Mouse (Mus musculus): ENCODE measurements at regions not wholly inside any gene's neighbourhood (a gene's known extent, or its start where the extent isn't known, plus 50 kb on each side); places are given as distances from the start of the nearest gene placed in this dataset.

DNA sequence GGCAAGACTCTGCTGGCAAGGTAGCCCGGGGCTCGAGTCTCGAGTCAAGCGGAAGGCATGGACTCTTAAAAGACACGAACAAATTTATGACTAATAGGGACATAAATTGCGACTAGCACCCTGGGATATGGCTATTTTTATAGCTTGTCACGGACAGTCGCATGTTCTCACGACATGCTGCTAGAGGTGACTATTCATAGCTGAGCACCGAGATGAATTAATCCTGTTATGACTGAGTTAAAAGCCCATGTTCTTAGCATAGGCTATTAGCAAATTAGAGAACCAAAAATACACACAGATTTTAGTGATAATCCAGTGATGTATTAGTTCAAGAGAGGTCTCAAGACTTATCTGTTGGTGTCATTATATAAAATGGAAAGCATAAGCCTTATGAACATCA, 539.2 kb downstream of the Gm19410 start:
- DNase-seq (ENCODE audit: low spot score) = no peak

DNA sequence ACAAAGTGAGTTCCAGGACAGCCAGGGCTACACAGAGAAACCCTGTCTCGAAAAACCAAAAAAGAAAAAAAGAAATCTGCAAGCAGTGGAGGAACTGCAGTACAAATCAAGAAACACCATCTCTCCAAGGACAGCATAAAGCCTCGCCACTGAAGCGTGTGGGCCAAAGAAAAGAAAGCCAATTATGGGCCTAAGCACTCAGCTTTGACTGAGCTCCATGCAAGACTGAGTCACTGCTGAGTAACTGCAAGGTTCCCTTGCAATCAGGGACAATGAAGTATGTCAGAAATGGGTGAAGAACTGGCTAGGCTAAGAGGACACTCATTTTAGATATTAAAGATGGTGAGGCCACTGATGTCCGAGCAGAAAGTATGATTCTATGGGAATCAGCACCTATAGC, 540.7 kb downstream of the Gm19410 start:
- no peak for DNase-seq (ENCODE audit: low spot score)

DNA sequence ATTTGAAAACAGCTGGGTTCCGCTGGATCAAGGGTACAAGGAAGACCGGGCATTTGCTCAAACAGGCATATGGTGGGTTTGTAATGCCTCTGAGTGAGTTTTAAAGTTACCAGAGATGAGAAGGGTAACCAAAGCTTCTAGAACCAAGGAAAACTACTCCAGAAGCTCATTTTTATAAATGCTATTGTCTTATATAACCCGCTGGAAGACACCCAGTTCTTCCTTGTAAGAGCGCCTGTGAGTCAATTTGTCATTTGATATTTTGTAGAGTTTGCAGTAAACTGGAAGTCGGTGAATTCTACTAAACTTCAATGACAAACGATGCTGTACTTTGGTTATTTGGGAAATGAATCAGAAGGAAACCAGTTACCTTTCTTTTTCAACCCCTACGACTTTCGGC, 541.9 kb downstream of the Gm19410 start:
- no peak for DNase-seq (ENCODE audit: low spot score)

DNA sequence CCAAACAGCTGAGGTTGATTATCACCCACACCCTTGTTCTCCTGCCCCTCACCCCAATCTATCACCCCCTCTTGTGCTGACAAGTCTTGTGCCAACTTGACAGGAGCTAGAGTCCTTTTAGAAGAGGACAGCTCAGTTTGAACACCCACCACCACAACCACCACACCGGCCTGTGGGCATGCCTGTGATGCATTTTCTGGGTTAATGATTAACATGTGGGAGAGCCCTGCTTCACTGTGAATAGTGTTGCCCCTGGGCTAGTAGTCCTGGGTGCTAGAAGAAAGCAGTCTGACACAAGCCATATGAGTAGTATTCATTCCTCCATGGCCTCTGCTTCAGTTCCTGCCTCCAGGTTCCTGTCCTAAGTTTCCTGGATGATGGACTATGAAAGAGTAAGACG, 542.5 kb downstream of the Gm19410 start:
- DNase-seq (ENCODE audit: low spot score) = no peak

DNA sequence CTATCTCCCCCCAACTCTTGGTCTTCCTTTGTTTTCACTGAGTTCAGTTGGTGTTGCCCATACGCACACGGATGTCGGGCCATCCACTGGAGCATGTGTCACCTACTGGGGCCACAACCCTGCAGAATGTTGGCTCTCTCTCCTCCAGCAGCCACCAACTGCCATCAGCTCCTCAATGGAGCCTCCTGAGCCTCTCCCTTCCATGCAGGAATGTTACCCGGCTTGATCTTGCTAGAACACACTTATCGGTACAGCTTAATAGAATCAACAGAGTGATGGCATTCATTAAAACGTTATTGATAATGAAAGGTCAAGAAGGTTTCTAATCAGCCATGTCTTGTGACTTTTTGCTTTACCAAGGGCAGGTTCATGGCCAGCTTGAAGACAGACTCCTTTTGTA, 543.7 kb downstream of the Gm19410 start:
- no peak for DNase-seq (ENCODE audit: low spot score)

DNA sequence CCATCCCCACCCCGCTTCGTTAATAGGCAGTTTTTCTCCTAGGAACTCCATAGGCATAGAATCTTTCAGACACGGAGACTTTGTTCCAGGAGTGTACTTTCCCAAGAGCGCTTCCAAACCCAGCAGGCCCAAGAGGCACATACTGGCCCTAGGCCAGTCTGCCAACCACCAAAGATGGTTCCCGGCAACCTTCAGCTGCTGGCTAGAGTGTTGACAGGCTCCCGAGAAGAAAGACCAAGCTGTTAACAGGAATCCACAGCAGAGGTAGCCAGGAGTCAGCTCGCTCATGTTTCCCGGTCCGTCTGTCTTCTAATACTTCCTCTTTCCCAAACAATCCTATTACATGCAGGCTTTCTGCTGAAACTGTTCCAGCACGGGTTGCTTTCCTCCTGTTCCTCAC, 544.4 kb downstream of the Gm19410 start:
- no peak for DNase-seq (ENCODE audit: low spot score)

DNA sequence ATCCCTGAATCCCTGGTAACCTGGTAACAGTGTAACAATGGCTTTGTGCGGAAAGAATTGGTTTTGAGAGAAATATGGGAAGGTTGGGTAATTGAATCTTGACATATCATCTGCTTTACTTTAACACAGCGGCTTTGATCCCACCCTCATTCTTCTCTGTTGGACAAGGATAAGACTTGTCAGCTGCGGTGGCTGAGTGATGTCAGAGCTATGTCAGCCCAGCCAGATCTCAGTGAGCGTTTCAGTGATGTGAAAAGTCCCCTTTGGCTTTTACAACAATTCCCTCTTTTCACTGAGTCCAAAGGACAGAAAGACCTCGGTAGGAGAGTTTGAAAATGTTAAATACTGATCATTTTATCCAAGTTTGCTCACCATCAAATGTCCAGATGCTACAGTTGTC, 546.1 kb downstream of the Gm19410 start:
- no peak for DNase-seq (ENCODE audit: low spot score)

DNA sequence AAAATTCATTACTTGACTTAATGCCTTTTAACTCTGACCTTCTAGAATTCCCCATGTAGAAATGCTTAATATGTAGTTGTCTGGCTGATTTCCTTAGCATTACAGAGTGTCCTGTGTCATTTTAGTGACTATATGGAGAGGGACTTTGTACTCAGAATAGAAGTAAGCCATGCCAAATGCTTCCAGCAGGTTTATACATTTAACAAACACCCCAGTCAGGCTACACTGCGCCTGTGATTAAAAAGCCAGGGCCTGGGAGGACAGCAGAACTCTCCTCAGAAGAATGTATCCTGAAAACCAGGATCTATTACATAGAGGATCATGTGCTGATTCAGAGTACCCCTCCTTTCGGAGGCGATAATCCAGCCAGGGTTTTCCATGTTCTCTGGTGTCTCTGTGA, 547.4 kb downstream of the Gm19410 start:
- no peak for DNase-seq (ENCODE audit: low spot score)

DNA sequence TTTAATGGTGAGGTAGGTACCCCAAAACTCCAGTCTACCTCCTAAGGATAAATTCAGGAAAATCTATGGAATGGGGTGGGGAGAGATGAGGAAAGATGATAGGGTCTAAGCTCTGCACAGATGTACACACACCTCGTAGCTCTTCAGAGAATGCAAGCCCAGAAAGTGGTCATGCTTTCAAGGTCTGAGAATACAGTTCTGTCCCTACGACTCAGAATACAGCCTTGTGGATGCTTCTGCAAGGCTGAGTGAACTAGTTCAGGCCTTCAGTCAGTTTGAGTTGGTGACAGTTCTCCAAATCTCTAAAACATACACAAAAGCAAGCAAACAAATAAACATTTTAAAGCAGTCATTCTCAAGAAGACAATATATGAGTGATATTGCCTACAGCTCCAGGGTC, 552.8 kb downstream of the Gm19410 start:
- DNase-seq (ENCODE audit: low spot score) = no peak

DNA sequence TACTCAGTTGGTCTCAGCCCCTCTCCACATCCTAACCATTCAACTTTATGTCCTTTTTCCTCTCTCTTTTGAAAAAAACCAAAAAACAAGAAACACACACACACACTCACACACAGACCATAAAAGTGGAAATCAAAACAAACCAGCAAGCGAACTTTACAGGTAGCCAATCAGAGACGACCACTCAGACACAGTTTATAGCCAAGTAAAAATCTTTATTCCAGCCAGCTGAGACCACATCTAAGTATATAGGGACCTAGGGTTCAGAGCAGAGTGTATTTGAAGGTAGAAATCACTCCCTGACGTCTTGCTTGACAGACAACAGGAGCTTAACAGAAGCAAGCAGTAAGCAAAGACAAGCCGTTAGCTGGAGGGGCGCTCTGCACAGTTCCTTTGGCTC, 553.3 kb downstream of the Gm19410 start:
- DNase-seq (ENCODE audit: low spot score) = no peak

DNA sequence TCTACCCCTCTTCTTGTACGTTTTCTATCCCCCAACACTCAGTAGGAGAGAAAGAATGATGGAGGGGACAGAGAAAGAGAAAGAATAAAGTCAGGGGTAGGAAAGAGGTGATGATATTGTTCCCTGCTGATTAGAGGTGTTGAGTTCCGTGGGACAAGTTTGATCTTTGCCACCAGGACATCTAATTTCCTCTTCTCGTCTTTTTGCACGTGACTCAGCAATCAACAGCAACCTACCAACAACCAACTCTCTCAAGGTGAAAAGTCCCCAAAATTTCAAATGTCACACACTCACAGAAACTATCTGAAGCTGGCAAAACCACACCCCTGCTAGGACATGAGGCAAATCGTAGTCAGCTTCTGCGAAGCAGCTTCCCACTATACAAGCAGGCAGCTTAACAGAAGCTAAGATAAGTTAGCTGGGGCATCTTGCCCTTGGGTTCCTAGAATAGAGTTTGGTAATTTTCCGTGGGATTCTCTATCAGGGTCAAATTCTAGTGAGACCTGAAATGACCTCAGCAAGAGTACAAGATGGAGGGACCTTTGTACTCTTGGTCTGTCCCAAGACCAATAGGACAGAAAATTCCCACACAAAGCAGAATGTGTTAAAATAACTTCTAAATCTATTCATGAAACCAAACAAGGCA, 553.8 kb downstream of the Gm19410 start:
- DNase-seq (ENCODE audit: low spot score) = no peak

DNA sequence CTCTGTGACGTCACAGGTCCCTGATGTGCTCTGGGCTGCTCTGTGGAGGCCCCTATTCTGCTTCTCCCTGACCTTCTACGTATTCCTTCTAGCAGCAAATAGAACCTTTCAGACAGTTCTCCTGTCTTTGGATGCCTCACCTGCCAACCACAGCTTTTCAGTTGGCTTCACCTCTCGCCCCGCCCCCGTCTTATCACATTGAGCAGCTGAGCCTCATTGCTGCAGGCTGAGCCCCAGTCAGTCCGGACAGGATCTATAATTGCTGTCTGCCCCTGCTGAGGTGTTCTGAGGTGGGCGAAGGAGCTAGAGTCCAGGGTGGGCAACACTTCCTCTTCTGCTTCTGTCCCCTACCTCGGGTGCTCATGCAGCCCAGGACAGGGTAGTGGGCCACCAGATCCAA, 556.5 kb downstream of the Gm19410 start:
- no peak for DNase-seq (ENCODE audit: low spot score)

DNA sequence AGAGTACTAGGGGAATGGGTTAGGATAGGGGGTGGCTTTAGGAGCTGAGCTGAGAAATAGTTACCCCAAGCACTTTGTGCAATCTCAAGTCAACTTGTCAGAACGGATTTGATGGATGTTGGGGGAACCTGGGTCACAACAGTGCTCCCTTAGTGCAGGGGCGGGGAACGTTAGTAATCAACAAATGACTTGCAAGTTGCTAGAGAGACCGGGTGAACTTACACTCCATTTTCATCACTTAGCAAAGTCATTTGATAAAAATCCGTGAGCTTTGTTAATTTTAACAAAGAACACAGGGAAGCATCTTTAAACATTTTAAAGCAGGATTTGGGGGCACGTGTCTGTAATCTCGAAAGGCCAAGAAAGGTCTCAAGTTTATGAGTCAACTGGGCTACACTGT, 557.0 kb downstream of the Gm19410 start:
- no peak for DNase-seq (ENCODE audit: low spot score)

DNA sequence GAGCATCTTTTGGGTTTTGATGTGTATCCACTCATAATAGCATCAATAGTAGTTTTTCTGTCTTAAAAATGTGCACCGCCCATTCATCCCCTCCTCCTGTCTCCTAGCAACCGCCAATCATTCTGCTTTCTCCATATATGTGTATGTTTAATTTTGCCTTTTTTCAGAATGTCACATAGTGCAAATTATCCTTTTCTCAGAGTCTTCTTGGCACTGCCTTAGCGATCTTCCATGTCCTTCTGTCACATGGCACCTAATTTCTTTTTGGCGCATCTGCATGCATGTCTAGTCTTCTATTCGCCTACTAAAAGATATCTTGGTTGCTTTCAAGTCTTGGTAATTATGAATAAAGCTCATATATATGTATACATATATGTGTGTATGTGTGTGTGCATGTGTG, 573.0 kb downstream of the Gm19410 start:
- no peak for DNase-seq (ENCODE audit: low spot score)

DNA sequence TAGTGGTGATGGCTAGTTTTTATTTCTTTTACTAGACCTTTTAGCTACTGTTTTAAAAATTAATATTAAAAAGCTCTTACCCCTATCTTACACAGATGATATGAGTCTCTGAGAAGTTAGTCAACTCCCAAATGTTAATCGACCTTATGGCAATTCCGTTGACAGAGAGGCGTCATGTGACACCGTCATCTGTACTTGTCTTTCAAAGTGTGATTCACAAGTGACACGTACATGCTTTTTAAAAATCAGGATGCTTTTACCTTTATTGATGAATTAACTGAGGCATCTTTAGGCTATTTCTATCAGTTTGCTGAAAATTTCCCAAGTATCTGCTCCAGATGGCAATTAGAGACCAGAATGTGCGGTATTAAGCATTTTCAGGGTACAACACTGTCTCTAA, 573.9 kb downstream of the Gm19410 start:
- no peak for DNase-seq (ENCODE audit: low spot score)

DNA sequence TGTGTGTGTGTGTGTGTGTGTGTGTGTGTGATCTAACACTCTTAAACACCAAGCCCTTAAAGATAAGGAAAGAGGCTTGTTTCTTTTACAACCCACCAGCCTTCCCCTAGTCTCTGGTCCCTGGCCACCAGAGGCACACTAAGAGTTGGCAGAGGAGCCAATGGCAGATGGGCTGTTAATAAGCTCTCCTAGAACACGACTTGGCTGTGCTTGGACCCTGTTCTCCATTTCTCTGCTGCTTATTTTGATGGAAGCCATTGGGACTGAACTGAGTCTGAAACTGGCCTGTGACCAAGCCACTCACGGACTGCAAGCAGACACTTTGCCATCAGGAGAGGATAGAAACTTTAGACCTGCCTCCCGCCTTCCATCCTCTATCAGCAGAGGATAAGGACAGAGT, 574.9 kb downstream of the Gm19410 start:
- DNase-seq (ENCODE audit: low spot score) = no peak

DNA sequence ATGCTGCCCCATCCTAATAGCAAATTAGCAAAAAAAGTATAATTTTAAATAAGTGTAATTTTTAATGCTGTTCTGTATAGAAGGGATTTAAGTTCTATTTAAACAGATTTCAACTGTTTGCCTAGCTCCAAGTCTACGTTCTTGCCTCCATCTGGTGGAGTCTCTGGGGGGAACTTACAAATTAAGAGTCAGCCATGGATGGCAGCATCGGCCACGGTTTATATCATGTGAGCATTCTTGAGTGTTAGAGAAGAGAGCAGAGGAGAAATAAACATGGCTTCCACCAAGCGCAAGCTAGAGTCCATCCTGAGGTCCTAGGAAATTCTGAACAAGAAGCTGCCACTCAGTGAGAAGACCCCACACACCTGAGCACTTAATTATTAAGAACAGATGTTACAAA, 576.4 kb downstream of the Gm19410 start:
- no peak for DNase-seq (ENCODE audit: low spot score)

DNA sequence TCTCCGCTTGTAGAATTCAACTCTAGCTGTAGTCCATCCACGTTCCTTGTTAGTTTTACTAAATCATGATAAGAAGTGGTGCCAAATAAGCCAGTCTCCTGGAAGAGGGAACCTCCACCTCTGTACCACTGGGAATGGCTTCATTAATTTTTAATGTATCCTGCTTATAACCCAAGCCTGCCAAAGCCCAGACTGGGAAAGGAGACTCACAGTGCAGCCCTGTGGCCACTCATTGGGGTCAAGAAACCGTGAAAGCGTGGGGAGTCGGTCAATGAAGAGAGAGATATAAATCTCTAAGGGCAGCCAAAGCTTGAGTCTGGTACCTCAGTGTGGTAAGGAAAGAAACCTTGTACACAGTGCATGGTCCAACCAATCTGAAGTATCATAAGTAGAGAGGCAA, 577.1 kb downstream of the Gm19410 start:
- no peak for DNase-seq (ENCODE audit: low spot score)

DNA sequence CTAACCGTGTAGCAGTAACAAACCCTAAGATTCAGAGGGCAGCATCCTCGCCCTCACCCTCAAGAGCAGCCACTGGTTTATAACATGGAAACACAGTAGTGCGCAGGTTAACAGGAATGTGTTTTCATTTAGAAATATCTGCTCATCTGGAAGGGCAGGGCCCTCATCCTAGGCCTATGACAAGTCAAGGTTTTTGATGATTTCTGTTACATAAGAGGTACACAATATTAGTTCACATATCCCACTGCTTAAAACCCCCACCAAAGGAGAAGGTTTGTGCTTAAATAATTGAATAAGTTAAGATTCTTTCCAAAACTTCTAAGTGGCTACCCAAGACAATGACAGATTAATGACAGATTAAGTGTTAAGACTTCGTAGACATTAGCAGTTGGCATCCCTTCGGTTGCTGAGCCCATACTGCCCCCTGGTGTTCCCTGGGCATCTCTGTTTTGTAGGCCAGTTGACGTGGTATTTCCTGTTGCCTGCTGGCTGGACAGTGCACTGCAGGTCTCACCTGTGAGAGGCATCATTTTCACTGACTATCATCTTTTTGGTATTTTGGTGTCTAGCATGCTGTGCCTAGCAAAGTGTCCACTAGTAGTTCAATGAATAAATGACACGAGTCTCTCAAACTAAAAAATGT, 581.2 kb downstream of the Gm19410 start:
- peak; percentile 77 for DNase-seq (ENCODE audit: low spot score)

DNA sequence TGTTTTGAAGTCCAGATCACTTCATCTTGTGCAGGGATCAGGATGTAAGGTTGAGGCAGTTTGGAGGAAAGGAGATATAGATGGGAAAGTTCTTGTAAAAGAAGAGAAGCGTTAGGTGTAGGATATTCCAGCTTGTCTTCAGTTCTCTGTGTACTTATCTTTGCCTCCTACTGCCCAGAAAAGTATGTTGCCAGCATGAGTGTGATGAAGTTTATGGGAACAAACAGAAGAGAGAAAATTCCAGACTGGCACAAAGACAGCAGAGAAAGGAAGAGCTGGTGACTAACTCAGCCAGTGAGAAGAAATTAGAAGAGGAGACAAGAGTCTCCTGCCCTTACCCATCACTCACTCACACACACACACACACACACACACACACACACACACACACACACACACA, 582.5 kb downstream of the Gm19410 start:
- no peak for DNase-seq (ENCODE audit: low spot score)

DNA sequence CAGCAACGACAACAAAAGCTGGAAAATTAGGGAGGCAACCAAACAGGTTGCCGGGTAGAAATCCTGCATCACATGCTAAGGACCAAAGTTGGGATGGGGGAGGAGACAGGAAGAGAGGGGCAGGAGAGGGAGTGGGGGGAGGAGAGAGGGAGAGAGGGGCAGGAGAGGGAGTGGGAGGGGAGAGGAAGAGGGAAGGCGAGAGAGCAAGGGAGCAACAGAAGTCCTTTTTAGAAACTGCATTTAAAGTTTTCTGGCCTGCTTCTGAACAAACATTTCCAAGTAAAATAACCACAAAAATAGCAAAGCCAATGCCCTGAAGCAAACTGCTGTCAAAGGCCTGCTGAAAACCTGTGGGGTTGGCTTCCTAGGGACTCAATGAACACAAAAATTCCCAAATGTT, 589.3 kb downstream of the Gm19410 start:
- no peak for DNase-seq (ENCODE audit: low spot score)

DNA sequence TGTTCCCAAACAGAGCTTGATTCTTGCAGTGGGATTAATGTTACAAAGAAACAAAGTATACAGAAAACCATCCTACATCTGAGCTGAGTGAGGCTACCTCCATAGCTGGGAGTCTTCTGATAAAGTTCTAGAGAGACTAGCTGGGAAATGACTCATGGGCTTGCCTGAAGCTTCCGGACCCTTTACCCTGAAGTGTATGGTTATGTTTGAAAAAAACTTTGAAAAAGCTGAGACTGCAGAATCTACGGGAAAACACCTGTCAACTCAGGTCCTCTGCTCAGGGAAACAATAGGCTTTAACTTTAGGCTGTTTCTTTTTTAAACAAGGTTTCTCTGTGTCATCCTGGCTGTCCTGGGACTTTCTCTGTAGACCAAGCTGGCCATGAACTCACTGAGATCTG, 593.4 kb downstream of the Gm19410 start:
- no peak for DNase-seq (ENCODE audit: low spot score)

DNA sequence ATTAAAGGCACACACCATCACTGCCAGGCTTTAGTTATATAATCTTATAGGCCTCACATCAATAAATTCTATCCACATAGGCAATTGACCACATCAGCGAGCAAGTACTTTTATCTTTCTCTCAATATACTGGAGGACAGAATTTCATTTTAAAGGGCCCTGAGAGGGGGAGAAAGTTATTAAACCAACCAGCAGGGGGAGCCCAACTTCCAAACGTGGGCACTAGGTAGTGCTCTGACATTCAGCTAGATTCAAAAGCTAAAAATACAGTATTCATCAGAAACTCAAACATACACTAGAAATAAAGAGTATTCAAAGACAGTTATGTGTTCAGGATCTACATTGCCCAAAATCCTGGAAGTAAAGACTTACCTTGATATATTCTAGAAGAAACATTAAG, 595.7 kb downstream of the Gm19410 start:
- peak; percentile 29 for DNase-seq (ENCODE audit: low spot score)

DNA sequence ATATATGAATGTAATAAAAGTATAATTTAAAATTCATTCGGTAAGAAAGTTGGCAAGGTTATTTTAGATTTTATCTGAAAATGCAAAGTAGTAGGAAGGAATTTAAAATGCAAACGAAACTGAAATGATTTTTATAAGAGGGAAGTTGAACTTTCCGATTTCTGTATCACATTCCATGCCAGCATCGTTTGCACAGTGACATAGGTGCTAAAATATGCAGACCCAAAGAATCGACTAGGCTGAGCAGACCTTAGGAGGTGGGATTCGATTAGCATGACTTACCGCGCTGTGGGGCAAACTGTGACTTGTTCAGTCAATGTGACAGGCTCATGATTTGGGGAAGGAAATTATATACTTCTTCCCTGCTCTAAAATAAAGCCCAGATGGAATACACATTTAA, 596.2 kb downstream of the Gm19410 start:
- no peak for DNase-seq (ENCODE audit: low spot score)
